Mouse (Mus musculus): ENCODE results near the gene Dazl. TPM values are rescaled to one million over a fixed set of nuclear protein-coding genes. Genes with fewer than 3 reads are reported as not detected.
A peak's percentile ranks its signal among the peaks of the same experiment; 100 is the strongest.

The Dazl gene
- under 1 TPM; 0.09 to 0.39 TPM for total RNA-seq (2021)
- long read RNA-seq, experiment 1 = 0 reads
- long read RNA-seq, experiment 2 = 0 reads

GRCm38 (mm10) chr17:50293241-50293731, at the start of gene Dazl:
Dazl (minus strand) TSS chr17:50293636.
- DNase-seq = no peak

GRCm38 (mm10) chr17:50341850-50342544, 48.6 kb upstream of the Dazl start:
- DNase-seq = no peak

- no peak for DNase-seq
These were observed 45.5 kb upstream of the Dazl start for GRCm38 (mm10) chr17:50338901-50339300.

GRCm38 (mm10) chr17:50335776-50336175, 42.3 kb upstream of the Dazl start:
- DNase-seq = no peak

- no peak for DNase-seq
These were observed 41.3 kb upstream of the Dazl start for GRCm38 (mm10) chr17:50334694-50335093.

GRCm38 (mm10) chr17:50332012-50332300, 38.5 kb upstream of the Dazl start:
- no peak for DNase-seq

GRCm38 (mm10) chr17:50331171-50332011, 38.0 kb upstream of the Dazl start:
- DNase-seq = peak; percentile 63

- no peak for DNase-seq
These were observed 36.8 kb upstream of the Dazl start for GRCm38 (mm10) chr17:50330245-50330644.

GRCm38 (mm10) chr17:50324658-50325057, 31.2 kb upstream of the Dazl start:
- DNase-seq = no peak

GRCm38 (mm10) chr17:50318810-50319209, 25.4 kb upstream of the Dazl start:
- no peak for DNase-seq

- no peak for DNase-seq
These were observed 23.0 kb upstream of the Dazl start for GRCm38 (mm10) chr17:50316216-50317150.

- no peak for DNase-seq
These were observed 16.8 kb upstream of the Dazl start for GRCm38 (mm10) chr17:50310148-50310802.

GRCm38 (mm10) chr17:50309512-50310072, 16.2 kb upstream of the Dazl start:
- no peak for DNase-seq

GRCm38 (mm10) chr17:50308880-50309279, 15.4 kb upstream of the Dazl start:
- DNase-seq = no peak

- DNase-seq = no peak
These were observed 14.7 kb upstream of the Dazl start for GRCm38 (mm10) chr17:50308059-50308647.

GRCm38 (mm10) chr17:50302867-50303266, 9.4 kb upstream of the Dazl start:
- no peak for DNase-seq

- no peak for DNase-seq
These were observed 6.9 kb upstream of the Dazl start for GRCm38 (mm10) chr17:50300171-50300841.

GRCm38 (mm10) chr17:50298821-50299220, 5.4 kb upstream of the Dazl start:
- no peak for DNase-seq

GRCm38 (mm10) chr17:50294726-50295125, 1.3 kb upstream of the Dazl start:
- peak; percentile 16 for DNase-seq

GRCm38 (mm10) chr17:50292661-50293171, 720 bp downstream of the Dazl start:
- DNase-seq = peak; percentile 96

Data from adrenal gland, postnatal 10 days (tissue).